Mouse (Mus musculus) intestine, postnatal 0 days (tissue): Measurements from ENCODE around the gene Ube3c. TPM values are rescaled to one million over a fixed set of nuclear protein-coding genes. Genes with fewer than 3 reads are reported as not detected.

Source experiments
- ATAC-seq: fragments of 200-750 bp; cut with Nextera tagmentation; 2 replicates; pipeline ENCODE4 v1.8.0; 2017; ENCODE audit warnings: mild to moderate bottlenecking, moderate TSS enrichment, moderate library complexity
- H3K27ac ChIP-seq: fragments of 300-500 bp; sonication (generic); 2 replicates; pipeline ENCODE4 v1.5.1; 2014; ENCODE audit warnings: mild to moderate bottlenecking, low read depth, low read length, moderate library complexity
- H3K27me3 ChIP-seq: fragments of 300-500 bp; sonication (generic); replicated peaks from 2 replicates; pipeline ENCODE4 v1.6.1; 2014; ENCODE audit warnings: low read length, mixed read lengths; ENCODE audit not compliant: control insufficient read depth, insufficient read depth
- H3K36me3 ChIP-seq: fragments of 300-500 bp; sonication (generic); 2 replicates; pipeline ENCODE4 v1.6.1; 2014; ENCODE audit warnings: mild to moderate bottlenecking, moderate library complexity; ENCODE audit not compliant: control insufficient read depth, insufficient read depth
- H3K4me1 ChIP-seq: fragments of 300-500 bp; sonication (generic); replicated peaks from 2 replicates; pipeline ENCODE4 v1.6.1; 2014; ENCODE audit warnings: antibody characterized with exemption, low read length, mixed read lengths; ENCODE audit not compliant: control insufficient read depth, insufficient read depth
- H3K4me2 ChIP-seq: fragments of 300-500 bp; sonication (generic); replicated peaks from 2 replicates; pipeline ENCODE4 v1.6.1; 2014; ENCODE audit warnings: low read depth, mild to moderate bottlenecking, moderate library complexity
- H3K4me3 ChIP-seq: fragments of 300-500 bp; sonication (generic); 2 replicates; pipeline ENCODE4 v1.5.1; 2014; ENCODE audit warnings: low read depth, low read length
- H3K9ac ChIP-seq: fragments of 300-500 bp; sonication (generic); 2 replicates; pipeline ENCODE4 v1.6.1; 2014; ENCODE audit warnings: mild to moderate bottlenecking, low read depth, low read length
- H3K9me3 ChIP-seq: fragments of 300-500 bp; sonication (generic); 2 replicates; pipeline ENCODE4 v1.6.1; 2016; ENCODE audit warnings: mixed run types; ENCODE audit not compliant: control insufficient read depth
- CTCF ChIP-seq: sonication (generic); IDR thresholded peaks from 2 replicates; pipeline ENCODE4 v1.5.1; 2016; ENCODE audit warnings: low read depth, mild to moderate bottlenecking, control low read depth, antibody characterized with exemption, moderate library complexity
- WGBS: fragments of 180-500 bp; shearing (Covaris S2); extraction: QIAGEN DNeasy Blood & Tissue Kit; methylation state at CpG from one replicate; pipeline ENCODE4 v1.1.7; 2014; 5-methylcytosine and 5-hydroxymethylcytosine counted together
- polyA plus RNA-seq: library from polyadenylated mRNA; unstranded; fragments of >200 nt; fragmentation: Nextera tagmentation; extraction: Ambion mirVana; gene quantifications from 2 replicates; pipeline ENCODE4 v1.2.1, GENCODE M21; 2015

Ube3c gene
- polyA plus RNA-seq, 1 experiment from 2014 or later: 11.7 TPM

- 40% methylated on average over 4 of the region's 4 CpGs for WGBS
- Histone ChIP-seq H3K36me3 (no peaks in the 10 kb centered on the region), H3K4me1 (no peaks in the 10 kb centered on the region), H3K4me3 (no peak overlapping the region), H3K9ac (no peak overlapping the region), H3K27me3 (no peaks in the 10 kb centered on the region), H3K4me2 (no peak overlapping the region), H3K27ac (no peak overlapping the region), H3K9me3 (no peaks in the 10 kb centered on the region)
- TF ChIP-seq CTCF: no peak
- peak; percentile 94 for ATAC-seq
These were observed 129.5 kb downstream of the Ube3c start for GRCm38 (mm10) chr5:29698493-29698892.

GRCm38 (mm10) chr5:29699520-29700202 is 130.6 kb downstream of the Ube3c start:
- no peak for ATAC-seq
- no peaks in the 10 kb centered on the region for H3K4me1 ChIP-seq
- TF ChIP-seq CTCF: no peak
- no peak overlapping the region for H3K9ac ChIP-seq
- 78% methylated on average over 2 of the region's 2 CpGs for WGBS
- H3K36me3 ChIP-seq: no peaks in the 10 kb centered on the region
- no peaks in the 10 kb centered on the region for H3K27me3 ChIP-seq
- no peak overlapping the region for H3K4me3 ChIP-seq
- no peaks in the 10 kb centered on the region for H3K9me3 ChIP-seq
- no peak overlapping the region for H3K27ac ChIP-seq
- H3K4me2 ChIP-seq: no peak overlapping the region

GRCm38 (mm10) chr5:29707241-29707640 is 138.2 kb downstream of the Ube3c start:
- Histone ChIP-seq H3K27ac (no peak overlapping the region), H3K27me3 (no peaks in the 10 kb centered on the region), H3K36me3 (no peaks in the 10 kb centered on the region), H3K9ac (no peak overlapping the region), H3K9me3 (no peaks in the 10 kb centered on the region), H3K4me1 (no peaks in the 10 kb centered on the region), H3K4me3 (no peak overlapping the region), H3K4me2 (no peak overlapping the region)
- no peak for TF ChIP-seq CTCF
- 83% methylated on average over 4 of the region's 4 CpGs for whole genome bisulfite sequencing
- ATAC-seq: no peak

- no peaks in the 10 kb centered on the region for H3K36me3 ChIP-seq
- H3K27ac ChIP-seq: no peak overlapping the region
- H3K27me3 ChIP-seq: no peaks in the 10 kb centered on the region
- 7% methylated on average over 5 of the region's 5 CpGs for WGBS
- H3K4me2 ChIP-seq: no peak overlapping the region
- H3K4me1 ChIP-seq: no peaks in the 10 kb centered on the region
- TF ChIP-seq CTCF: no peak; the same call in 1 of the 2 replicates
- no peaks in the 10 kb centered on the region for H3K9me3 ChIP-seq
- no peak overlapping the region for H3K4me3 ChIP-seq
- peak; percentile 93 for ATAC-seq
- no peak overlapping the region for H3K9ac ChIP-seq
These were observed 139.2 kb downstream of the Ube3c start for GRCm38 (mm10) chr5:29708258-29708657.

- no peak for ATAC-seq
- no peak for TF ChIP-seq CTCF
- Histone ChIP-seq H3K4me2 (no peak overlapping the region), H3K27me3 (no peaks in the 10 kb centered on the region), H3K27ac (no peak overlapping the region), H3K9me3 (no peaks in the 10 kb centered on the region), H3K9ac (no peak overlapping the region), H3K36me3 (no peaks in the 10 kb centered on the region), H3K4me1 (no peaks in the 10 kb centered on the region), H3K4me3 (no peak overlapping the region)
These were observed 142.6 kb downstream of the Ube3c start for GRCm38 (mm10) chr5:29711631-29712030.

- Histone ChIP-seq H3K27ac (no peak overlapping the region), H3K9ac (no peak overlapping the region), H3K4me1 (no peaks in the 10 kb centered on the region), H3K36me3 (no peaks in the 10 kb centered on the region), H3K27me3 (no peaks in the 10 kb centered on the region), H3K4me3 (no peak overlapping the region), H3K9me3 (no peaks in the 10 kb centered on the region), H3K4me2 (no peak overlapping the region)
- no peak for TF ChIP-seq CTCF
- no peak for ATAC-seq
- 47% methylated on average over 1 of the region's 1 CpGs for WGBS
These were observed 143.9 kb downstream of the Ube3c start for GRCm38 (mm10) chr5:29712906-29713305.

- H3K4me3 ChIP-seq: no peak overlapping the region
- no peaks in the 10 kb centered on the region for H3K27me3 ChIP-seq
- H3K36me3 ChIP-seq: no peaks in the 10 kb centered on the region
- WGBS: 34% methylated on average over 1 of the region's 1 CpGs
- no peaks in the 10 kb centered on the region for H3K4me1 ChIP-seq
- H3K4me2 ChIP-seq: no peak overlapping the region
- TF ChIP-seq CTCF: no peak
- H3K27ac ChIP-seq: no peak overlapping the region
- H3K9ac ChIP-seq: no peak overlapping the region
- no peak for ATAC-seq
- no peaks in the 10 kb centered on the region for H3K9me3 ChIP-seq
These were observed 152.1 kb downstream of the Ube3c start for GRCm38 (mm10) chr5:29721159-29721558.
